Mouse (Mus musculus) lung, postnatal 36 days (tissue): Measurements from ENCODE around the gene Kcnj10.

Source experiments
- DNase-seq: peaks from one replicate; pipeline ENCODE4 v3.0.0; 2022; ENCODE audit warnings: mixed read lengths

The Kcnj10 gene

GRCm38 (mm10) chr1:172390769-172391168 is 49.8 kb downstream of the Kcnj10 start:
- DNase-seq = peak; percentile 22

GRCm38 (mm10) chr1:172391807-172392581 is 51.0 kb downstream of the Kcnj10 start:
- DNase-seq = no peak

GRCm38 (mm10) chr1:172392643-172393170 is 51.7 kb downstream of the Kcnj10 start:
- DNase-seq = no peak

GRCm38 (mm10) chr1:172393739-172394138 is 52.7 kb downstream of the Kcnj10 start:
- no peak for DNase-seq

GRCm38 (mm10) chr1:172396996-172397752 is 56.2 kb downstream of the Kcnj10 start:
- DNase-seq = no peak

GRCm38 (mm10) chr1:172406077-172406706 is 65.2 kb downstream of the Kcnj10 start:
- no peak for DNase-seq

- peak; percentile 46 for DNase-seq
Measured at GRCm38 (mm10) chr1:172408996-172409395, 68.0 kb downstream of the Kcnj10 start.

GRCm38 (mm10) chr1:172409431-172409830 is 68.4 kb downstream of the Kcnj10 start:
- DNase-seq = no peak

- DNase-seq = peak; percentile 85
Measured at GRCm38 (mm10) chr1:172410806-172411205, 69.8 kb downstream of the Kcnj10 start.

- DNase-seq = peak; percentile 87
Measured at GRCm38 (mm10) chr1:172412204-172412603, 71.2 kb downstream of the Kcnj10 start.

- no peak for DNase-seq
Measured at GRCm38 (mm10) chr1:172413491-172414230, 72.7 kb downstream of the Kcnj10 start.

- DNase-seq = no peak
Measured at GRCm38 (mm10) chr1:172414231-172414585, 73.2 kb downstream of the Kcnj10 start.

GRCm38 (mm10) chr1:172415061-172415460 is 74.1 kb downstream of the Kcnj10 start:
- no peak for DNase-seq

GRCm38 (mm10) chr1:172418173-172418572 is 77.2 kb downstream of the Kcnj10 start:
- DNase-seq = no peak

- DNase-seq = no peak
Measured at GRCm38 (mm10) chr1:172418642-172419041, 77.6 kb downstream of the Kcnj10 start.

GRCm38 (mm10) chr1:172420181-172420580 is 79.2 kb downstream of the Kcnj10 start:
- no peak for DNase-seq

GRCm38 (mm10) chr1:172423393-172423792 is 82.4 kb downstream of the Kcnj10 start:
- DNase-seq = peak; percentile 42
